Mouse (Mus musculus): ENCODE measurements around the gene Olfr1420. TPM values are rescaled to one million over a fixed set of nuclear protein-coding genes. Genes with fewer than 3 reads are reported as not detected.
"Not testable (repeated sequence)": the region's sequence is repeated elsewhere in the genome, so short reads cannot be mapped to it uniquely, and the experiment has no call there.

Olfr1420 gene
- polyA plus RNA-seq, 1 experiment from 2014 or later: 0.19 TPM

GRCm38 (mm10) chr19:11878404-11878803 lies 8.0 kb upstream of the Olfr1420 start:
- not testable (repeated sequence) for H3K4me1 ChIP-seq (ENCODE audit: control insufficient read depth, insufficient read depth, low read length); H3K4me2 ChIP-seq (ENCODE audit: low read depth, low read length); ATAC-seq (ENCODE audit: low read depth); H3K27me3 ChIP-seq (replicated peaks; ENCODE audit: control insufficient read depth, insufficient read depth, low read length); H3K4me3 ChIP-seq (ENCODE audit: low read depth, low read length); H3K9ac ChIP-seq (ENCODE audit: low read depth, low read length); H3K9me3 ChIP-seq (ENCODE audit: control insufficient read depth, low read length); H3K27ac ChIP-seq (replicated peaks; ENCODE audit: low read depth, low read length); H3K36me3 ChIP-seq (ENCODE audit: control insufficient read depth, insufficient read depth, low read length); DNase-seq (ENCODE audit: low spot score)
- 62% methylated on average over 20 of the region's 22 CpGs for WGBS

- no peaks in the 10 kb centered on the region for H3K9me3 ChIP-seq (ENCODE audit: control insufficient read depth, low read length)
- DNase-seq (ENCODE audit: low spot score) (no peak), ATAC-seq (ENCODE audit: low read depth) (no peak)
- WGBS: 91% methylated on average over 5 of the region's 5 CpGs
- H3K4me3 ChIP-seq (ENCODE audit: low read depth, low read length): peak overlapping the region; percentile 88
- H3K4me1 ChIP-seq (ENCODE audit: control insufficient read depth, insufficient read depth, low read length): peaks cover 16% of the 10 kb centered on the region
- peak overlapping the region; percentile 93; the same call in 1 of the 2 replicates for H3K27ac ChIP-seq (replicated peaks; ENCODE audit: low read depth, low read length)
- peak overlapping the region; percentile 87 for H3K4me2 ChIP-seq (ENCODE audit: low read depth, low read length)
- no peaks in the 10 kb centered on the region for H3K27me3 ChIP-seq (replicated peaks; ENCODE audit: control insufficient read depth, insufficient read depth, low read length)
- H3K36me3 ChIP-seq (ENCODE audit: control insufficient read depth, insufficient read depth, low read length): peaks cover 14% of the 10 kb centered on the region; the same call in 1 of the 2 replicates
- H3K9ac ChIP-seq (ENCODE audit: low read depth, low read length): no peak overlapping the region
Measured at GRCm38 (mm10) chr19:11911021-11911420, 24.7 kb downstream of the Olfr1420 start.

- WGBS: 2% methylated on average over 17 of the region's 17 CpGs
- peak overlapping the region; percentile 88 for H3K4me3 ChIP-seq (ENCODE audit: low read depth, low read length)
- H3K36me3 ChIP-seq (ENCODE audit: control insufficient read depth, insufficient read depth, low read length): peaks cover 14% of the 10 kb centered on the region; the same call in 1 of the 2 replicates
- no peaks in the 10 kb centered on the region for H3K9me3 ChIP-seq (ENCODE audit: control insufficient read depth, low read length)
- DNase-seq (ENCODE audit: low spot score): peak; percentile 9
- ATAC-seq (ENCODE audit: low read depth): peak; percentile 13
- no peaks in the 10 kb centered on the region for H3K27me3 ChIP-seq (replicated peaks; ENCODE audit: control insufficient read depth, insufficient read depth, low read length)
- peak overlapping the region; percentile 93 for H3K27ac ChIP-seq (replicated peaks; ENCODE audit: low read depth, low read length)
- peak overlapping the region; percentile 87 for H3K4me2 ChIP-seq (ENCODE audit: low read depth, low read length)
- H3K4me1 ChIP-seq (ENCODE audit: control insufficient read depth, insufficient read depth, low read length): peaks cover 16% of the 10 kb centered on the region
- peak overlapping the region; percentile 85 for H3K9ac ChIP-seq (ENCODE audit: low read depth, low read length)
Measured at GRCm38 (mm10) chr19:11911603-11912002, 25.2 kb downstream of the Olfr1420 start.

- ATAC-seq (ENCODE audit: low read depth) (peak; percentile 98), DNase-seq (ENCODE audit: low spot score) (peak; percentile 99)
- peaks cover 14% of the 10 kb centered on the region; the same call in 1 of the 2 replicates for H3K36me3 ChIP-seq (ENCODE audit: control insufficient read depth, insufficient read depth, low read length)
- H3K4me2 ChIP-seq (ENCODE audit: low read depth, low read length): peak within 1 kb of the TSS; percentile 87
- peak within 1 kb of the TSS; percentile 88 for H3K4me3 ChIP-seq (ENCODE audit: low read depth, low read length)
- H3K27me3 ChIP-seq (replicated peaks; ENCODE audit: control insufficient read depth, insufficient read depth, low read length): no peaks in the 10 kb centered on the region
- H3K4me1 ChIP-seq (ENCODE audit: control insufficient read depth, insufficient read depth, low read length): peaks cover 16% of the 10 kb centered on the region
- peak within 1 kb of the TSS; percentile 85 for H3K9ac ChIP-seq (ENCODE audit: low read depth, low read length)
- no peaks in the 10 kb centered on the region for H3K9me3 ChIP-seq (ENCODE audit: control insufficient read depth, low read length)
- WGBS: under 1% methylated on average over 24 of the region's 53 CpGs
- peak within 1 kb of the TSS; percentile 93 for H3K27ac ChIP-seq (replicated peaks; ENCODE audit: low read depth, low read length)
Measured at GRCm38 (mm10) chr19:11912037-11912532, 25.7 kb downstream of the Olfr1420 start, which contains the start of gene Patl1. TSS of gene Patl1 (plus strand) at chr19:11912399.

GRCm38 (mm10) chr19:11912533-11913121 lies 26.3 kb downstream of the Olfr1420 start:
- ATAC-seq (ENCODE audit: low read depth) (peak; percentile 64), DNase-seq (ENCODE audit: low spot score) (peak; percentile 77)
- under 1% methylated on average over 17 of the region's 54 CpGs for WGBS
- H3K4me3 ChIP-seq (ENCODE audit: low read depth, low read length): peak overlapping the region; percentile 88
- peak overlapping the region; percentile 85 for H3K9ac ChIP-seq (ENCODE audit: low read depth, low read length)
- H3K9me3 ChIP-seq (ENCODE audit: control insufficient read depth, low read length): no peaks in the 10 kb centered on the region
- peak overlapping the region; percentile 79 for H3K4me2 ChIP-seq (ENCODE audit: low read depth, low read length)
- peaks cover 16% of the 10 kb centered on the region for H3K4me1 ChIP-seq (ENCODE audit: control insufficient read depth, insufficient read depth, low read length)
- peak overlapping the region; percentile 93 for H3K27ac ChIP-seq (replicated peaks; ENCODE audit: low read depth, low read length)
- no peaks in the 10 kb centered on the region for H3K27me3 ChIP-seq (replicated peaks; ENCODE audit: control insufficient read depth, insufficient read depth, low read length)
- H3K36me3 ChIP-seq (ENCODE audit: control insufficient read depth, insufficient read depth, low read length): peaks cover 18% of the 10 kb centered on the region

GRCm38 (mm10) chr19:11915804-11916203 lies 29.4 kb downstream of the Olfr1420 start:
- H3K27ac ChIP-seq (replicated peaks; ENCODE audit: low read depth, low read length): peak overlapping the region; percentile 28; the same call in 1 of the 2 replicates
- no peak overlapping the region for H3K9ac ChIP-seq (ENCODE audit: low read depth, low read length)
- DNase-seq (ENCODE audit: low spot score): peak; percentile 92

GRCm38 (mm10) chr19:11922068-11922467 lies 35.7 kb downstream of the Olfr1420 start:
- Histone ChIP-seq H3K27me3 (replicated peaks; ENCODE audit: control insufficient read depth, insufficient read depth, low read length) (no peaks in the 10 kb centered on the region), H3K9ac (ENCODE audit: low read depth, low read length) (no peak overlapping the region), H3K36me3 (ENCODE audit: control insufficient read depth, insufficient read depth, low read length) (peaks cover 70% of the 10 kb centered on the region), H3K4me2 (ENCODE audit: low read depth, low read length) (no peak overlapping the region), H3K4me3 (ENCODE audit: low read depth, low read length) (no peak overlapping the region), H3K27ac (replicated peaks; ENCODE audit: low read depth, low read length) (no peak overlapping the region), H3K9me3 (ENCODE audit: control insufficient read depth, low read length) (no peaks in the 10 kb centered on the region), H3K4me1 (ENCODE audit: control insufficient read depth, insufficient read depth, low read length) (no peaks in the 10 kb centered on the region)
- no peak for DNase-seq (ENCODE audit: low spot score)
- WGBS: 93% methylated on average over 1 of the region's 1 CpGs
- ATAC-seq (ENCODE audit: low read depth): no peak

More at GRCm38 (mm10) chr19:11915804-11916203, 29.4 kb downstream of the Olfr1420 start:
- Histone ChIP-seq H3K4me1 (ENCODE audit: control insufficient read depth, insufficient read depth, low read length) (peaks cover 16% of the 10 kb centered on the region), H3K27me3 (replicated peaks; ENCODE audit: control insufficient read depth, insufficient read depth, low read length) (no peaks in the 10 kb centered on the region), H3K4me3 (ENCODE audit: low read depth, low read length) (no peak overlapping the region), H3K4me2 (ENCODE audit: low read depth, low read length) (no peak overlapping the region), H3K9me3 (ENCODE audit: control insufficient read depth, low read length) (no peaks in the 10 kb centered on the region), H3K36me3 (ENCODE audit: control insufficient read depth, insufficient read depth, low read length) (peaks cover 27% of the 10 kb centered on the region)
- no peak for ATAC-seq (ENCODE audit: low read depth)
- 32% methylated on average over 2 of the region's 2 CpGs for WGBS

GRCm38 (mm10) chr19:11922515-11922914 lies 36.1 kb downstream of the Olfr1420 start:
- not testable (repeated sequence) for H3K4me2 ChIP-seq (ENCODE audit: low read depth, low read length); DNase-seq (ENCODE audit: low spot score); H3K9me3 ChIP-seq (ENCODE audit: control insufficient read depth, low read length); H3K27ac ChIP-seq (replicated peaks; ENCODE audit: low read depth, low read length); H3K4me3 ChIP-seq (ENCODE audit: low read depth, low read length); H3K9ac ChIP-seq (ENCODE audit: low read depth, low read length); H3K4me1 ChIP-seq (ENCODE audit: control insufficient read depth, insufficient read depth, low read length); ATAC-seq (ENCODE audit: low read depth); H3K27me3 ChIP-seq (replicated peaks; ENCODE audit: control insufficient read depth, insufficient read depth, low read length)
- WGBS: 94% methylated on average over 2 of the region's 2 CpGs
- H3K36me3 ChIP-seq (ENCODE audit: control insufficient read depth, insufficient read depth, low read length): peaks cover 70% of the 10 kb centered on the region

Measured in embryonic facial prominence, embryonic 14.5 days (tissue).